Mouse (Mus musculus) liver, embryonic 15.5 days (tissue): Measurements from ENCODE around the gene Kazn. TPM values are rescaled to one million over a fixed set of nuclear protein-coding genes. Genes with fewer than 3 reads are reported as not detected.

Experiments
- ATAC-seq: fragments of 200-750 bp; cut with Nextera tagmentation; 2 replicates; pipeline ENCODE4 v1.8.0; 2017; ENCODE audit warnings: moderate number of reproducible peaks, mild to moderate bottlenecking, moderate library complexity; ENCODE audit not compliant: insufficient read depth
- H3K27ac ChIP-seq: fragments of 300-500 bp; sonication (generic); replicated peaks from 2 replicates; pipeline ENCODE4 v1.5.1; 2015; ENCODE audit warnings: mild to moderate bottlenecking, inconsistent platforms
- H3K27me3 ChIP-seq: fragments of 300-500 bp; sonication (generic); 2 replicates; pipeline ENCODE4 v1.6.1; 2015; ENCODE audit warnings: mild to moderate bottlenecking, inconsistent platforms
- H3K36me3 ChIP-seq: fragments of 300-500 bp; sonication (generic); replicated peaks from 2 replicates; pipeline ENCODE4 v1.6.1; 2015; ENCODE audit warnings: moderate library complexity, mild to moderate bottlenecking, inconsistent platforms
- H3K4me1 ChIP-seq: fragments of 300-500 bp; sonication (generic); replicated peaks from 2 replicates; pipeline ENCODE4 v1.6.1; 2015; ENCODE audit warnings: inconsistent platforms
- H3K4me2 ChIP-seq: fragments of 300-500 bp; sonication (generic); 2 replicates; pipeline ENCODE4 v1.6.1; 2015; ENCODE audit warnings: moderate library complexity, mild to moderate bottlenecking, inconsistent platforms
- H3K4me3 ChIP-seq: fragments of 300-500 bp; sonication (generic); replicated peaks from 2 replicates; pipeline ENCODE4 v1.5.1; 2015; ENCODE audit warnings: mild to moderate bottlenecking, inconsistent platforms
- H3K9ac ChIP-seq: fragments of 300-500 bp; sonication (generic); 2 replicates; pipeline ENCODE4 v1.6.1; 2015; ENCODE audit warnings: moderate library complexity, mild to moderate bottlenecking, inconsistent platforms
- H3K9me3 ChIP-seq: fragments of 300-500 bp; sonication (generic); replicated peaks from 2 replicates; pipeline ENCODE4 v1.6.1; 2016; ENCODE audit warnings: inconsistent platforms
- WGBS: fragments of 180-500 bp; shearing (Covaris S2); methylation state at CpG from one replicate; pipeline ENCODE4 v1.1.7; 2015; ENCODE audit warnings: mixed read lengths; ENCODE audit not compliant: insufficient replicate concordance; 5-methylcytosine and 5-hydroxymethylcytosine counted together
- polyA plus RNA-seq: library from polyadenylated mRNA; unstranded; fragments of >200 nt; fragmentation: Nextera tagmentation; extraction: Ambion mirVana; gene quantifications from 2 replicates; pipeline ENCODE4 v1.2.1, GENCODE M21; 2015

The Kazn gene
- polyA plus RNA-seq, 1 experiment from 2014 or later, result 0.70 TPM

- peak; percentile 17 for ATAC-seq
- Histone ChIP-seq H3K4me2 (no peak overlapping the region), H3K4me3 (no peak overlapping the region), H3K27ac (0 out of 2 replicates have a peak overlapping the region, but pooled peaks have one; percentile 31), H3K9ac (no peak overlapping the region), H3K36me3 (no peaks in the 10 kb centered on the region), H3K27me3 (peaks cover 7% of the 10 kb centered on the region; the same call in 1 of the 2 replicates), H3K9me3 (no peaks in the 10 kb centered on the region), H3K4me1 (peaks cover 65% of the 10 kb centered on the region)
- 65% methylated on average over 11 of the region's 11 CpGs for WGBS
Measured at GRCm38 (mm10) chr4:142075931-142076330, 163.3 kb downstream of the Kazn start.

GRCm38 (mm10) chr4:142074060-142074732 is 165.0 kb downstream of the Kazn start:
- Histone ChIP-seq H3K27ac (0 out of 2 replicates have a peak overlapping the region, but pooled peaks have one; percentile 38), H3K27me3 (peaks cover 6% of the 10 kb centered on the region; the same call in 1 of the 2 replicates), H3K9me3 (no peaks in the 10 kb centered on the region), H3K4me3 (no peak overlapping the region), H3K4me2 (no peak overlapping the region), H3K4me1 (peaks cover 59% of the 10 kb centered on the region), H3K36me3 (no peaks in the 10 kb centered on the region), H3K9ac (no peak overlapping the region)
- WGBS, result 25% methylated on average over 13 of the region's 13 CpGs
- no peak for ATAC-seq

- Histone ChIP-seq H3K27ac (peak overlapping the region; percentile 53), H3K27me3 (peaks cover 17% of the 10 kb centered on the region; the same call in 1 of the 2 replicates), H3K4me1 (peaks cover 50% of the 10 kb centered on the region), H3K4me3 (no peak overlapping the region), H3K9me3 (no peaks in the 10 kb centered on the region), H3K36me3 (no peaks in the 10 kb centered on the region), H3K9ac (no peak overlapping the region), H3K4me2 (peak overlapping the region; percentile 4; the same call in 1 of the 2 replicates)
- no peak for ATAC-seq
- WGBS, result 12% methylated on average over 18 of the region's 18 CpGs
Measured at GRCm38 (mm10) chr4:142071243-142071991, 167.8 kb downstream of the Kazn start.

GRCm38 (mm10) chr4:142070840-142071239 is 168.4 kb downstream of the Kazn start:
- ATAC-seq, result 0 out of 2 replicates have a peak, but pooled peaks have one; percentile 13
- 12% methylated on average over 8 of the region's 8 CpGs for WGBS
- Histone ChIP-seq H3K4me1 (peaks cover 56% of the 10 kb centered on the region), H3K9ac (no peak overlapping the region), H3K27me3 (peaks cover 17% of the 10 kb centered on the region; the same call in 1 of the 2 replicates), H3K4me3 (no peak overlapping the region), H3K9me3 (no peaks in the 10 kb centered on the region), H3K4me2 (peak overlapping the region; percentile 4; the same call in 1 of the 2 replicates), H3K27ac (peak overlapping the region; percentile 53), H3K36me3 (no peaks in the 10 kb centered on the region)

- Histone ChIP-seq H3K4me1 (peaks cover 60% of the 10 kb centered on the region), H3K9me3 (no peaks in the 10 kb centered on the region), H3K9ac (no peak overlapping the region), H3K4me2 (no peak overlapping the region), H3K36me3 (no peaks in the 10 kb centered on the region), H3K4me3 (no peak overlapping the region), H3K27me3 (peaks cover 22% of the 10 kb centered on the region; the same call in 1 of the 2 replicates), H3K27ac (peak overlapping the region; percentile 29)
- ATAC-seq, result no peak; the same call in 1 of the 2 replicates
- 51% methylated on average over 18 of the region's 18 CpGs for WGBS
Measured at GRCm38 (mm10) chr4:142068899-142069812, 170.0 kb downstream of the Kazn start.

GRCm38 (mm10) chr4:142066576-142066975 is 172.6 kb downstream of the Kazn start:
- no peak overlapping the region; the same call in 1 of the 2 replicates for H3K27ac ChIP-seq
- no peak overlapping the region for H3K9ac ChIP-seq
- no peak overlapping the region for H3K4me3 ChIP-seq
- ATAC-seq, result no peak
- H3K4me1 ChIP-seq, result peaks cover 66% of the 10 kb centered on the region
- 41% methylated on average over 4 of the region's 4 CpGs for WGBS
- H3K27me3 ChIP-seq, result peaks cover 25% of the 10 kb centered on the region; the same call in 1 of the 2 replicates
- no peak overlapping the region for H3K4me2 ChIP-seq
- no peaks in the 10 kb centered on the region for H3K36me3 ChIP-seq
- H3K9me3 ChIP-seq, result no peaks in the 10 kb centered on the region

- ATAC-seq, result 0 out of 2 replicates have a peak, but pooled peaks have one; percentile 20
- Histone ChIP-seq H3K4me1 (peaks cover 67% of the 10 kb centered on the region), H3K9ac (no peak overlapping the region), H3K9me3 (no peaks in the 10 kb centered on the region), H3K36me3 (no peaks in the 10 kb centered on the region), H3K4me2 (peak overlapping the region; percentile 41), H3K27me3 (peaks cover 21% of the 10 kb centered on the region; the same call in 1 of the 2 replicates), H3K27ac (peak overlapping the region; percentile 25), H3K4me3 (no peak overlapping the region)
- 23% methylated on average over 6 of the region's 6 CpGs for WGBS
Measured at GRCm38 (mm10) chr4:142065835-142066234, 173.4 kb downstream of the Kazn start.

GRCm38 (mm10) chr4:142065270-142065669 is 173.9 kb downstream of the Kazn start:
- Histone ChIP-seq H3K4me1 (peaks cover 65% of the 10 kb centered on the region), H3K4me3 (no peak overlapping the region), H3K27me3 (peaks cover 19% of the 10 kb centered on the region; the same call in 1 of the 2 replicates), H3K4me2 (peak overlapping the region; percentile 41), H3K9me3 (no peaks in the 10 kb centered on the region), H3K36me3 (no peaks in the 10 kb centered on the region), H3K27ac (peak overlapping the region; percentile 25), H3K9ac (no peak overlapping the region)
- ATAC-seq, result peak; percentile 17; the same call in 1 of the 2 replicates
- 52% methylated on average over 8 of the region's 8 CpGs for whole genome bisulfite sequencing

GRCm38 (mm10) chr4:142064582-142065228 is 174.5 kb downstream of the Kazn start:
- Histone ChIP-seq H3K4me1 (peaks cover 62% of the 10 kb centered on the region), H3K36me3 (no peaks in the 10 kb centered on the region), H3K27ac (no peak overlapping the region; the same call in 1 of the 2 replicates), H3K9me3 (no peaks in the 10 kb centered on the region), H3K4me2 (0 out of 2 replicates have a peak overlapping the region, but pooled peaks have one; percentile 41), H3K4me3 (no peak overlapping the region), H3K27me3 (peaks cover 19% of the 10 kb centered on the region; the same call in 1 of the 2 replicates), H3K9ac (no peak overlapping the region)
- WGBS, result 75% methylated on average over 11 of the region's 11 CpGs
- no peak for ATAC-seq

- ATAC-seq, result peak; percentile 74
Measured at GRCm38 (mm10) chr4:142063057-142063534, 176.1 kb downstream of the Kazn start.

More at GRCm38 (mm10) chr4:142063057-142063534, 176.1 kb downstream of the Kazn start:
- no peaks in the 10 kb centered on the region for H3K9me3 ChIP-seq
- H3K4me1 ChIP-seq, result peaks cover 62% of the 10 kb centered on the region
- peaks cover 16% of the 10 kb centered on the region; the same call in 1 of the 2 replicates for H3K27me3 ChIP-seq
- WGBS, result 53% methylated on average over 8 of the region's 8 CpGs
- no peak overlapping the region for H3K9ac ChIP-seq
- peak overlapping the region; percentile 39 for H3K27ac ChIP-seq
- H3K4me3 ChIP-seq, result no peak overlapping the region
- no peaks in the 10 kb centered on the region for H3K36me3 ChIP-seq
- H3K4me2 ChIP-seq, result no peak overlapping the region
